8 mouse cellular contexts compared by ENCODE assay signal in the genomic region with DNA sequence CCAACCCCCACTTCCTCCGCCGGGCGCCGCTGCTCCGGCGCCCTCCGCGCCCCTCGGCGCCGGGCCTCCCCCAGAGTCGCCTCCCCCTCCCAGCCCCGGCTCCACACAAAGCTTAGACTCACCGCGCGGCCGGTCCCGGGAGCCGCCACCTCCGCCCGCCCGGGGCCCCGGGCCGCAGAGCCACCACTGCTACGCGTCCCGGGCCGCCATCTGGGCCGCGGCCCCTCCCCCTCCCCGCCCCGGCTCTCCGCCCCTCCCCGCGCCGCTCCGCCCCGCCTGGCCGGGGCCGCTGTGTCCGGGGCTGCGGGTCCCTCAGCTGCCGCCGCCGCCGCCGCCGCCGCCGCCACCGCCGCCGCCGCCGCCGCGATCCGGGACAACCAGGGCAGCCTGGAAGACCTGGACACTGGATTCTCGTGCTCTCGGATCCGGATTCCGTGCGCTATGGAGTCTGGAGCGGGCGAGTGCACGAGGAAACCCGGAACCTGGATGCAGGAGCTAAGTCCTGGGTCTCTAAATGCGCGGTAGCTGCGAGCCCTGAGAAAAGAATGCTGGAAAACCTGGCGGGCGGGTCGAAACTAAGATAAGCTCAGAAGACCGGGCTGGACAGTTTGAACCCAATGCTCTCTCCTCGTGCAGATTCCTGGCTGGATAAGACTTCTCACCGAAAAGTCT. TPM values are rescaled to one million over a fixed set of nuclear protein-coding genes. Genes with fewer than 3 reads are reported as not detected.
DNase-seq lines count a peak whose midpoint lies in the region; ATAC-seq lines count a peak whose summit lies in the region.

A gene (minus strand): TSS at position 221 of the 672 bp plus-strand sequence.

- H3K4me1 ChIP-seq in intestine, embryonic 16.5 days (ENCODE audit: control insufficient read depth, insufficient read depth, low read length), result peaks cover 34% of the 10 kb centered on the region

- H3K27me3 ChIP-seq in intestine, embryonic 16.5 days (replicated peaks; ENCODE audit: control insufficient read depth, insufficient read depth, low read length), result no peaks in the 10 kb centered on the region

- H3K4me2 ChIP-seq in intestine, embryonic 16.5 days (ENCODE audit: low read depth, low read length), result peak within 1 kb of the TSS; percentile 86

- peak within 1 kb of the TSS; percentile 88 for H3K4me3 ChIP-seq in intestine, embryonic 16.5 days (ENCODE audit: low read length)

- WGBS in intestine, embryonic 16.5 days, result under 1% methylated on average over 69 of the region's 76 CpGs

- peak within 1 kb of the TSS; percentile 99 for H3K27ac ChIP-seq in intestine, embryonic 16.5 days (ENCODE audit: low read length)

- peak within 1 kb of the TSS; percentile 94 for H3K9ac ChIP-seq in intestine, embryonic 16.5 days (ENCODE audit: low read depth, low read length)

- H3K9me3 ChIP-seq in intestine, embryonic 16.5 days (ENCODE audit: control insufficient read depth, low read length), result no peaks in the 10 kb centered on the region

- intact Hi-C loops in left cerebral cortex, postnatal 25 days (cut with DNase I), result loop anchor here (2.0 to 5.0 kb wide), 2 partner anchors 65 to 131 kb away; no protein-coding TSS in a partner anchor

- ATAC-seq in intestine, embryonic 16.5 days, result peak; percentile 88

- DNase-seq in adrenal gland, adult 8-10 months, result peak; percentile 88
- peak; percentile 90 for DNase-seq in embryo, embryonic 11.5 days (ENCODE audit: low read depth, low spot score)
- DNase-seq in gastrocnemius, postnatal 4 days (ENCODE audit: low spot score in 2 of 2), result peak; percentile 90 to 93
- peak; percentile 93 to 95 for DNase-seq in left cerebral cortex, postnatal 25 days (ENCODE audit: low spot score in 2 of 2)
- peak; percentile 97 for DNase-seq in mesoderm, embryonic 11.5 days (ENCODE audit: low read depth, low spot score)
- peak; percentile 89 for DNase-seq in right cerebral cortex, postnatal 25 days
- DNase-seq in urinary bladder, postnatal 36 days (ENCODE audit: low spot score in 2 of 2), result peak; percentile 93 to 95

- no peaks in the 10 kb centered on the region for H3K36me3 ChIP-seq in intestine, embryonic 16.5 days (ENCODE audit: control insufficient read depth, insufficient read depth, low read length)

RNA-seq across cellular contexts. Expression of the gene that starts here (rescaled TPM):
- 10 to 100 TPM; 23.8 to 33.5 (median 28.4) TPM for total RNA-seq in adrenal gland, adult 8-10 months (2022)
- 10 to 100 TPM; 34.1 to 39.0 TPM for total RNA-seq in gastrocnemius, postnatal 4 days (2021)
- 3.8 and 4.2 TPM in 2 replicates for polyA plus RNA-seq in intestine, embryonic 16.5 days (2015; fragmentation: Nextera tagmentation; extraction: Ambion mirVana)
- total RNA-seq in left cerebral cortex, postnatal 25 days (2021), result 10 to 100 TPM; 42.3 to 48.5 TPM

Comparison
In these comparisons a context has a peak if more than half of its experiments do, and no peak if none do; other contexts are left out.
1. Peak in every context shown above with its lines: DNase-seq, ATAC-seq, H3K4me3 ChIP-seq and H3K27ac ChIP-seq.